Mouse (Mus musculus) embryonic facial prominence, embryonic 14.5 days (tissue): ENCODE data around the gene Nfatc4. TPM values are rescaled to one million over a fixed set of nuclear protein-coding genes. Genes with fewer than 3 reads are reported as not detected.

Experiments used
- ATAC-seq: fragments of 200-750 bp; cut with Nextera tagmentation; 2 replicates; pipeline ENCODE4 v1.8.0; 2017; ENCODE audit warnings: low read depth, moderate number of reproducible peaks, moderate TSS enrichment
- DNase-seq: peaks from one replicate; pipeline ENCODE4 v3.0.0-alpha.2; 2015; ENCODE audit warnings: low spot score
- H3K27ac ChIP-seq: fragments of 300-500 bp; sonication (generic); replicated peaks from 2 replicates; pipeline ENCODE4 v1.5.1; 2014; ENCODE audit warnings: low read depth, mild to moderate bottlenecking, low read length, moderate library complexity
- H3K27me3 ChIP-seq: fragments of 300-500 bp; sonication (generic); replicated peaks from 2 replicates; pipeline ENCODE4 v1.6.1; 2014; ENCODE audit warnings: low read length; ENCODE audit not compliant: control insufficient read depth, insufficient read depth
- H3K36me3 ChIP-seq: fragments of 300-500 bp; sonication (generic); 2 replicates; pipeline ENCODE4 v1.6.1; 2014; ENCODE audit warnings: low read length, mixed read lengths; ENCODE audit not compliant: control insufficient read depth, insufficient read depth
- H3K4me1 ChIP-seq: fragments of 300-500 bp; sonication (generic); 2 replicates; pipeline ENCODE4 v1.6.1; 2014; ENCODE audit warnings: antibody characterized with exemption, low read length; ENCODE audit not compliant: control insufficient read depth, insufficient read depth
- H3K4me2 ChIP-seq: fragments of 300-500 bp; sonication (generic); 2 replicates; pipeline ENCODE4 v1.6.1; 2014; ENCODE audit warnings: low read depth, mild to moderate bottlenecking, low read length, moderate library complexity, mixed read lengths
- H3K4me3 ChIP-seq: fragments of 300-500 bp; sonication (generic); 2 replicates; pipeline ENCODE4 v1.5.1; 2014; ENCODE audit warnings: low read depth, mild to moderate bottlenecking, low read length
- H3K9ac ChIP-seq: fragments of 300-500 bp; sonication (generic); 2 replicates; pipeline ENCODE4 v1.6.1; 2014; ENCODE audit warnings: low read depth, mild to moderate bottlenecking, low read length, moderate library complexity, mixed read lengths
- H3K9me3 ChIP-seq: fragments of 300-500 bp; sonication (generic); 2 replicates; pipeline ENCODE4 v1.6.1; 2016; ENCODE audit warnings: low read length; ENCODE audit not compliant: control insufficient read depth
- WGBS: fragments of 180-500 bp; shearing (Covaris S2); extraction: QIAGEN DNeasy Blood & Tissue Kit; methylation state at CpG from one replicate; pipeline ENCODE4 v1.1.7; 2014; 5-methylcytosine and 5-hydroxymethylcytosine counted together
- polyA plus RNA-seq: library from polyadenylated mRNA; unstranded; fragments of >200 nt; fragmentation: Nextera tagmentation; extraction: Ambion mirVana; gene quantifications from 2 replicates; pipeline ENCODE4 v1.2.1, GENCODE M21; 2014

Nfatc4 gene
- polyA plus RNA-seq, 1 experiment from 2014 or later = 56.5 TPM

DNA sequence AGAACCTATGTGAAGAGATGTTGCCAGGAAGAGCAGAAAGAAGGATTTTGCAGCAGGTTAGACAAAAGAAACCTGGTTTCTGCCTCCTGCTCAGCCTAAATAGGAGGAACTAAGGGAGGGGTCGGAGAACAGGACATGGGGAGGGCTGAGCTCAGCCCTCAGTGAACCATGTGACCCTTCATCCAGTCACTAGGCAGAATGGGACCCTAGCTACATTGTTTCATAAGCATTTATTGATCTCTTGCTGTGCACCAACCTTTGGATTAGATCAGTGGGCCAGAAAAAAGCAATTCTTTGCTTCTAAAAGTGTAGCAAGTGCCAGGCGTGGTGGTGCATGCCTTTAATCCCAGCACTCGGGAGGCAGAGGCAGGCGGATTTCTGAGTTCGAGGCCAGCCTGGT is 15.4 kb downstream of the Nfatc4 start:
- Histone ChIP-seq H3K9ac (no peak overlapping the region), H3K4me3 (no peak overlapping the region), H3K27ac (no peak overlapping the region), H3K9me3 (no peaks in the 10 kb centered on the region), H3K36me3 (0 out of 2 replicates have a peak, but pooled peaks cover 11% of the 10 kb centered on the region), H3K4me2 (no peak overlapping the region), H3K27me3 (no peaks in the 10 kb centered on the region), H3K4me1 (peaks cover 18% of the 10 kb centered on the region)
- ATAC-seq = no peak
- no peak for DNase-seq
- WGBS = 86% methylated on average over 5 of the region's 5 CpGs

DNA sequence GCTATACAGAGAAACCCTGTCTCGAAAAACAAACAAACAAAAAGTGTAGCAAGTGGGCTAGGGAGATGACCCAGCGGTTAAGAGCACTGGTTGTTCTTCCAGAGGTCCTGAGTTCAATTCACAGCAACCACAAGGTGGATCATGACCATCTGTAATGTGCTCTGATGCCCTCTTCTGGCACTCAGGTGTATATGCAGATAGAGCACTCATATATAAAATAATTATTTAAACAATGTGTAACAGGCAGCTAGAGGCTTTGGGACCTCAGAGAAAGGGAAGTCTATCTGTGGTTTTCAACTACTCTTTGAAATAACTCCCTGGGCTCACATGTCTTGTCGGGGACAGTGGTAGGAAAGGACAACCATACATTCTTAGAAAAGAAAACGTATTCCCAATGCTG is 15.8 kb downstream of the Nfatc4 start:
- WGBS = 81% methylated on average over 4 of the region's 4 CpGs
- Histone ChIP-seq H3K36me3 (0 out of 2 replicates have a peak, but pooled peaks cover 7% of the 10 kb centered on the region), H3K27ac (no peak overlapping the region), H3K4me1 (peaks cover 18% of the 10 kb centered on the region), H3K4me2 (no peak overlapping the region), H3K9me3 (no peaks in the 10 kb centered on the region), H3K9ac (no peak overlapping the region), H3K27me3 (no peaks in the 10 kb centered on the region), H3K4me3 (no peak overlapping the region)
- no peak for DNase-seq
- ATAC-seq = no peak

DNA sequence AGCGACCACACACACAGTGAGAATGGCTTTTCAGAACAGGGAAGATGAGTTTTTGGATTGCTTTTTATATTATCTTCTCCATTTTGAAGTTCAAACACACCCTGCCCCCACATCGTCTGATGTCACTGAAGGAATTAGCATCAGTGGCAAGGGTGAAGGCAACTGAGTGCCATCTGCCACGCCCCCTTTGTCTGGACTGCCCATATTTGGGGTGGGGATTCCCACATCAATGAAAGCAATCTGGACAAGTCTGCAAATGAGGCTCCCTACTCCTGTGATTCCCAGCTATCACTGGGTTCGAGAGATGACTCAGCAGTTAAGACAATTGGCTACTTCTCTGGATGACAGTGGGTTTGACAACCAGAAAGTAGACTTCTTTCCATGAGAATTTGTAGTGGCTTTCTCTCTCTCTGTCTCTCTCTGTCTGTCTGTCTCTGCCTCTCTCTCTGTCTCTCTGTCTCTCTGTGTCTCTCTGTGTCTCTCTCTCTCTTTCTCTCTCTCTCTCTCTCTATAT is 18.0 kb downstream of the Nfatc4 start:
- ATAC-seq (no peak), DNase-seq (no peak)
- peaks cover 3% of the 10 kb centered on the region; the same call in 1 of the 2 replicates for H3K4me1 ChIP-seq
- no peaks in the 10 kb centered on the region for H3K9me3 ChIP-seq
- H3K27me3 ChIP-seq = no peaks in the 10 kb centered on the region
- H3K4me2 ChIP-seq = no peak overlapping the region
- no peak overlapping the region for H3K9ac ChIP-seq
- WGBS = 70% methylated on average over 4 of the region's 4 CpGs
- no peaks in the 10 kb centered on the region for H3K36me3 ChIP-seq
- no peak overlapping the region for H3K27ac ChIP-seq
- H3K4me3 ChIP-seq = no peak overlapping the region

DNA sequence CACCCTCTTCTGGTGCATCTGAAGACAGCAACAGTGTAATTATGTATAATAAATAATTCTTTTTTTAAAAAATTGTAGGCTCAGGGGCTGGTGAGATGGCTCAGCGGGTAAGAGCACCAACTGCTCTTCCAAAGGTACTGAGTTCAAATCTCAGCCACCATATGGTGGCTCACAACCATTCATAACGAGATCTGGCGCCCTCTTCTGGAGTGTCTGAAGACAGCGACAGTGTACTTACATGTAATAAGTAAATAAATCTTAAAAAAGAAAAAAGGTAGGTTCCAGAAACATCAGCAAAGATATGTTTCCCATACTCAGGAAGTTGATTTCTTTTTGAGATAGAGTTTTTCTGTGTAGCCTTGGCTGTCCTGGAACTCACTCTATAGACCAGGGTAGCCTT is 19.9 kb downstream of the Nfatc4 start:
- Histone ChIP-seq H3K9me3 (no peaks in the 10 kb centered on the region), H3K27me3 (no peaks in the 10 kb centered on the region), H3K4me2 (no peak overlapping the region), H3K27ac (no peak overlapping the region), H3K4me1 (no peaks in the 10 kb centered on the region), H3K36me3 (no peaks in the 10 kb centered on the region), H3K4me3 (no peak overlapping the region), H3K9ac (no peak overlapping the region)
- DNase-seq (no peak), ATAC-seq (no peak)
- WGBS = 81% methylated on average over 4 of the region's 4 CpGs

DNA sequence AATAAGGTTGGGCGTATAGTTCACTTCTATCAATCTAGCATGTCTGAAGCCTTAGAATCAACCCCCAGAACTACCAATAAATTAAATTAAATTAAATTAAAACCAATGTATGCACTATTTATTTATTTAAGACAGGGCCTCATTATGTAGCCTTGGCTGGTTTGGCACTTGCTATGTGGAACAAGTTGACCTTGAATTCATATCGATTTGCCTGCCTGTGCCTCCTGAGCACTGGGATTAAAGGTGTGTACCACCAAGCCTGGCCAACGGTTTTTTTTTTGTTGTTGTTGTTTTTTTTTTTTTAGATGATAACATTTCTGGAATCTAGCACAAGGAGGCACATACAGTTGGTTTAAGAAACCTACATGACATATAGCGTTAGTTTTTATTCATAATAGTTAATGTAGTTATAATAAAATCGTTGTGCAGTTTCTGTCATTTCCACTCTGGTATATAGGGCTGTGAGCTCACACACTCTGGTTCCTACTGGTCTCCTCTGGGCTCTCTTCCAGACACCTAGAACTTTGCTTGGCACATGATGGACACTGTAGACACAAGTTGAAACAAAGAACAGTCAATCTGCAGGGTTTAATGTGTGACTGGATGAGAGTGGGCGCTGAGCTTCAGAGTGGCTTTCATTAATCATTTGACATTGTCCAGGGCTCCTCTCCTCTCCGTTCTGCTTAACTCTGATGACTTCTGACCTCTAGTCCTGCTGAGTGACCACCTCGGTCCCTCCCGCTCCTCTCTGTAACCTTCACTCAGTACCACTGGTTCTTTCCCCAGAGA is 22.8 kb downstream of the Nfatc4 start:
- WGBS = 69% methylated on average over 9 of the region's 9 CpGs
- H3K27me3 ChIP-seq = no peaks in the 10 kb centered on the region

DNA sequence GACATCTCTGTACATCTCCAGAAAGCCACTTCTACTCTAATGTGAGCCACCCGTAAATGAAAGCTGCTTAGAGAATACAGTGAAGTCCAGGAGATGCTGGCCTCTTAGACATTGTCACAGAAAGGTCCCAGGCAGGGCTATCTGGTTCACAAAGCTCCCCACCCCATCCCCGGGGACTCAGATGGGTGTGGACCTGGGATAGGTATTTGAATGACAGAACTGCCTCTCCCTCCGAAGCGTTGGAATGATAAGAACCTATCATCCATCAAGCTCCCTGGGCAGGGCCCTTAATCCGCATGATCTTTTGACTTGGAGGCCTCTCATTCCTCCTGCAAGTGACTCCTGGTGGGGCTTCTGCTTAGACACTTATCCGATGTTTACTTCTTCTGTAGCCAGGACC is 27.9 kb downstream of the Nfatc4 start:
- H3K27me3 ChIP-seq = no peaks in the 10 kb centered on the region
- no peaks in the 10 kb centered on the region for H3K36me3 ChIP-seq
- no peak overlapping the region for H3K9ac ChIP-seq
- peaks cover 20% of the 10 kb centered on the region for H3K4me1 ChIP-seq
- no peak overlapping the region for H3K4me3 ChIP-seq
- no peak overlapping the region for H3K27ac ChIP-seq
- no peaks in the 10 kb centered on the region for H3K9me3 ChIP-seq
- DNase-seq (no peak), ATAC-seq (no peak)
- WGBS = 67% methylated on average over 6 of the region's 6 CpGs
- H3K4me2 ChIP-seq = no peak overlapping the region

More for the DNA sequence above, 22.8 kb downstream of the Nfatc4 start:
- ATAC-seq (no peak), DNase-seq (no peak)
- Histone ChIP-seq H3K27ac (no peak overlapping the region), H3K36me3 (no peaks in the 10 kb centered on the region), H3K4me2 (no peak overlapping the region), H3K4me3 (no peak overlapping the region), H3K9ac (no peak overlapping the region), H3K4me1 (peaks cover 4% of the 10 kb centered on the region; the same call in 1 of the 2 replicates), H3K9me3 (no peaks in the 10 kb centered on the region)

DNA sequence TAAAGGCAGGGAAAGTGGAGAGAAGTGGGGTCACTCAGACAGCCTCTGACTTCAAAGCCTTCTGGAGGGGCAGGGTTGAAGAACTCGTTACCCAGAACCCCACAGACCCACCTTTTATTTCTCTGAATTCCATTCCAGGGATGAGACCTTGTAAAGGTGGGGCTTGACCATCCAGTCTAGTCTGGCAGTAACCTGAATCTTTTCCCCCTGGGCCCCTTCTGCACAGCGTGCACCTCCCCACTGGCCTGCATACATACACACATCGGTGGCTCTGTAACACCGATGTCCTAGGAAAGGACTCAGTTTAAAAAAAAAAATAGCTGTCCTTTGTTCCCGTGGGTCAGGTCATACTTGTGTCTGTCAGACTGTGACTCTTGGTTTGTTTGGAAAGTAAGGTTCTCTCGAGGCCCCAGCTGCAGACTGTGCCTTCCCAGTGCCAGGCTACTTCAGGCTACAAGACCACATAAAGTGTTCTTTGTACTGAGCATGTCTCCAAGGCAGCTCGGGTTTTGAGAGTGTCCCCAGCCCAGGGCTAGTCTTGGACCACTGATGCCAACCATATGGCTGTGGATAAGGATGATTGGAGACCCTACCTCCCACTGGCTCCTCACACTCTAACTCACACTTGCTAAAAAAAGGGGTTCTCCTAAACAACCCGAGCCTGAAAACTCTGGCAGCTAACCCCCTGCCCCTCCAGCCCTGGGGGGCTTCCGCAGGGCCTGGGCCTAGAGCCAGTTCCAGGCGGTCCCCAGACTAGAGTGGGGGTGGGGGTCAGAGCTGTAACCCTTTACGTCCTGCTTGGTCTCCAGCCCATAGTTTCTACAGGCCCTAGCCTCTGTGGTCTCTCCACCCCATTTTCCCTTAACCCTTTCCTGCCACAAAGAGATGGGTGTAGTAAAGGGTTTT is 30.0 kb downstream of the Nfatc4 start:
- Histone ChIP-seq H3K9me3 (no peaks in the 10 kb centered on the region), H3K36me3 (peaks cover 7% of the 10 kb centered on the region), H3K4me2 (peak overlapping the region; percentile 84), H3K4me3 (peak overlapping the region; percentile 80), H3K9ac (peak overlapping the region; percentile 83), H3K27ac (peak overlapping the region; percentile 97), H3K4me1 (peaks cover 39% of the 10 kb centered on the region), H3K27me3 (no peaks in the 10 kb centered on the region)
- under 1% methylated on average over 11 of the region's 11 CpGs for WGBS
- DNase-seq = peak; percentile 90
- peak; percentile 67 for ATAC-seq

DNA sequence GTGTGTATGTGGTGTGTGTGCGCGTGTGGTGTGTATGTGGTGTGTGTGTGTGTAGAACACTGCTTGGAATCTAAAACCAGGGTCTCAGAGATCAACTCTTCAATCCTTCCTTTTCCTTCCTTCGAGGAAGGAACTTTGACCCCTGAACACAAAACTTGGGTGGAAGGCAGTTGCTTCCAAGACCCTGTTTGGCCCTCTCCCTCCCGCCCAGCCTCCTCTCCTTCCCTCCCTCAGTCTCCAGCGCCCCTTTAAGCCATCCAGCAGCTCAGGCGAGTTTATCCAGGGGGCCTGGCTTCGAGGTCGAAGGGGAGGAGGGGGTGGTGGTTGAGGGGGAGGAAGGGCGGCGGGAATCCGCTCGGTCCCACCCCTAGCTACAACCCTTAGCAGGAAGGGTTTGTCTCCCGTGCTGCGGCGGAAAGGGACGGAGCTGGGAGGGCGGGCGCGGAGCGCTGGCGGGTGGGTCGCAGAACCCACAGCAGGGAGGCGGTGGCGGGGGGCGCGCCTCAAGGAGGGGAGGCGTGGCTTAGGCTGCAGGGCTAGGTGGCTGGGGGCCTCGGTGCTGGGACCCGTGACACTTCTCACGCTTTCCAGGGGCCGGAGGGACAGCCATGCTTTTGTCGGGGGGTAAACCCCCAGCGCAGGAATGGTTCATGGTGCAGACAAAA is 30.8 kb downstream of the Nfatc4 start, which contains the start of gene Nynrin:
Gene Nynrin, plus strand, starts transcription at position 390 of the 665 bp plus-strand sequence.
- H3K4me3 ChIP-seq = peak within 1 kb of the TSS; percentile 80
- H3K27me3 ChIP-seq = no peaks in the 10 kb centered on the region
- ATAC-seq (peak; percentile 91), DNase-seq (peak; percentile 96)
- peak within 1 kb of the TSS; percentile 97 for H3K27ac ChIP-seq
- H3K36me3 ChIP-seq = peaks cover 9% of the 10 kb centered on the region
- H3K4me1 ChIP-seq = peaks cover 47% of the 10 kb centered on the region
- H3K4me2 ChIP-seq = peak within 1 kb of the TSS; percentile 84
- peak within 1 kb of the TSS; percentile 83 for H3K9ac ChIP-seq
- 2% methylated on average over 23 of the region's 33 CpGs for WGBS
- H3K9me3 ChIP-seq = no peaks in the 10 kb centered on the region
